In genomic region chr2:180499741-180500140, GRCm38 (mm10) we compare ENCODE assay signal across 10 mouse cellular contexts. TPM values are rescaled to one million over a fixed set of nuclear protein-coding genes. Genes with fewer than 3 reads are reported as not detected.
DNase-seq lines count a peak whose midpoint lies in the region; ATAC-seq and TF ChIP-seq lines count a peak whose summit lies in the region.
"Had no signal": no experiment of that assay in that cellular context is flagged by ENCODE, and none has a peak within 500 bp of the region (broad histone marks: within the 10 kb centered on the region; RNA-seq: fewer than 3 reads in every experiment).

Gene Ntsr1 (plus strand): TSS chr2:180499976.

- peaks cover 38% of the 10 kb centered on the region for H3K4me1 ChIP-seq in heart, embryonic 10.5 days
- no peaks in the 10 kb centered on the region for H3K4me1 ChIP-seq in ES-Bruce4 (ENCODE audit: control insufficient read depth, insufficient read depth, low read length)
- H3K4me1 ChIP-seq in forebrain, postnatal 0 days (ENCODE audit: insufficient read depth): peaks cover 24% of the 10 kb centered on the region
- H3K4me1 ChIP-seq in limb, embryonic 10.5 days: peaks cover 25% of the 10 kb centered on the region

- H3K4me3 ChIP-seq in heart, embryonic 10.5 days: peak within 1 kb of the TSS; percentile 53
- peak within 1 kb of the TSS; percentile 27; the same call in 1 of the 2 replicates for H3K4me3 ChIP-seq in ES-Bruce4 (ENCODE audit: low read depth, low read length)
- H3K4me3 ChIP-seq in forebrain, postnatal 0 days (ENCODE audit: low read depth, low read length): peak within 1 kb of the TSS; percentile 48
- peak within 1 kb of the TSS; percentile 47 for H3K4me3 ChIP-seq in limb, embryonic 10.5 days

- H3K27ac ChIP-seq in heart, embryonic 10.5 days: peak within 1 kb of the TSS; percentile 6; the same call in 1 of the 2 replicates
- H3K27ac ChIP-seq in ES-Bruce4 (ENCODE audit: insufficient read depth, low read length): no peak within 1 kb of the TSS
- peak within 1 kb of the TSS; percentile 57 for H3K27ac ChIP-seq in forebrain, postnatal 0 days (ENCODE audit: low read depth, low read length)
- H3K27ac ChIP-seq in limb, embryonic 10.5 days: no peak within 1 kb of the TSS

- H3K4me2 ChIP-seq in forebrain, postnatal 0 days (ENCODE audit: low read depth): peak within 1 kb of the TSS; percentile 77

- no peak for TF ChIP-seq CTCF in ES-Bruce4 (IDR thresholded peaks at IDR 0.05; ENCODE audit: low read depth, low read length)
- TF ChIP-seq CTCF in forebrain, postnatal 0 days (IDR thresholded peaks at IDR 0.05; ENCODE audit: low read depth): no peak

- peak; percentile 76 for ATAC-seq in forebrain, postnatal 0 days

- TF ChIP-seq POLR2A in ES-Bruce4 (IDR thresholded peaks at IDR 0.05; ENCODE audit: insufficient read depth, low read length): no peak

- no peaks in the 10 kb centered on the region for H3K36me3 ChIP-seq in heart, embryonic 10.5 days
- no peaks in the 10 kb centered on the region for H3K36me3 ChIP-seq in ES-Bruce4 (ENCODE audit: control insufficient read depth, insufficient read depth, low read length, poor library complexity, severe bottlenecking)
- no peaks in the 10 kb centered on the region for H3K36me3 ChIP-seq in forebrain, postnatal 0 days (ENCODE audit: insufficient read depth)
- no peaks in the 10 kb centered on the region for H3K36me3 ChIP-seq in limb, embryonic 10.5 days

- H3K9me3 ChIP-seq in heart, embryonic 10.5 days: no peaks in the 10 kb centered on the region
- no peaks in the 10 kb centered on the region for H3K9me3 ChIP-seq in ES-Bruce4 (replicated peaks; ENCODE audit: control insufficient read depth, insufficient read depth, low read length, poor library complexity, severe bottlenecking)
- H3K9me3 ChIP-seq in forebrain, postnatal 0 days (ENCODE audit: low read length): no peaks in the 10 kb centered on the region
- H3K9me3 ChIP-seq in limb, embryonic 10.5 days (replicated peaks): no peaks in the 10 kb centered on the region

- no peak for TF ChIP-seq EP300 in ES-Bruce4 (IDR thresholded peaks at IDR 0.05; ENCODE audit: insufficient read depth, low read depth, low read length)

- no peak within 1 kb of the TSS for H3K9ac ChIP-seq in ES-Bruce4 (ENCODE audit: low read depth, poor library complexity, severe bottlenecking)
- peak within 1 kb of the TSS; percentile 59 for H3K9ac ChIP-seq in forebrain, postnatal 0 days

- under 1% methylated on average over 30 of the region's 30 CpGs for WGBS in heart, embryonic 10.5 days
- under 1% methylated on average over 30 of the region's 30 CpGs for WGBS in forebrain, postnatal 0 days
- WGBS in limb, embryonic 10.5 days: under 1% methylated on average over 30 of the region's 30 CpGs

- H3K27me3 ChIP-seq in heart, embryonic 10.5 days (ENCODE audit: insufficient read depth, poor library complexity, severe bottlenecking): peaks cover 73% of the 10 kb centered on the region
- H3K27me3 ChIP-seq in ES-Bruce4 (ENCODE audit: control insufficient read depth, insufficient read depth, low read length, poor library complexity, severe bottlenecking): no peaks in the 10 kb centered on the region
- no peaks in the 10 kb centered on the region for H3K27me3 ChIP-seq in forebrain, postnatal 0 days (ENCODE audit: insufficient read depth, low read length)
- H3K27me3 ChIP-seq in limb, embryonic 10.5 days (ENCODE audit: low read depth, poor library complexity, severe bottlenecking): peaks cover 73% of the 10 kb centered on the region

- DNase-seq in heart, embryonic 10.5 days (ENCODE audit: low spot score): no peak
- no peak for DNase-seq in heart, adult 11 months
- DNase-seq in forebrain, postnatal 0 days: peak; percentile 73
- peak; percentile 42 for DNase-seq in limb, embryonic 10.5 days (ENCODE audit: low spot score)
- DNase-seq in right cerebral cortex, postnatal 14 days: peak; percentile 68
- no peak for DNase-seq in adrenal gland, postnatal 4 days (ENCODE audit: low spot score in 2 of 2)
- DNase-seq in urinary bladder, postnatal 36 days (ENCODE audit: low spot score in 2 of 2): no peak

RNA-seq across cellular contexts. Expression of gene Ntsr1, which starts in this region (rescaled TPM):
- polyA plus RNA-seq in heart, embryonic 10.5 days (2016; fragmentation: Nextera tagmentation; extraction: Ambion mirVana): 0.12 and 0.26 TPM in 2 replicates
- polyA plus RNA-seq in ES-Bruce4 (2011; ENCODE audit: insufficient read depth, insufficient read length, low read depth, missing spikeins): not detected in 2 replicates
- total RNA-seq in forebrain, postnatal 0 days (2014; rRNA removed): 19.8 and 35.8 TPM in 2 replicates
- polyA plus RNA-seq in forebrain, postnatal 0 days (2015; fragmentation: Nextera tagmentation; extraction: Ambion mirVana): 13.2 and 18.1 TPM in 2 replicates
- 0.11 and 0.28 TPM in 2 replicates for polyA plus RNA-seq in limb, embryonic 10.5 days (2016; fragmentation: Nextera tagmentation; extraction: Ambion mirVana)
- total RNA-seq in adrenal gland, postnatal 4 days (2021): under 1 TPM; 0.25 to 0.73 TPM
- total RNA-seq: CH12.LX had no signal
- polyA plus RNA-seq: spleen, adult 2 months had no signal

Comparison
In these comparisons a context has a peak if more than half of its experiments do, and no peak if none do; other contexts are left out.
1. RNA of gene Ntsr1 (total RNA-seq): 19.8 to 35.8 TPM in forebrain, postnatal 0 days; 0.25 to 0.73 TPM in adrenal gland, postnatal 4 days; every median in the first group is over 10 times any median in the second.
2. RNA of gene Ntsr1 (polyA plus RNA-seq): 13.2 to 18.1 TPM in forebrain, postnatal 0 days; 0.12 to 0.26 TPM in heart, embryonic 10.5 days, 0.11 to 0.28 TPM in limb, embryonic 10.5 days and not detected in ES-Bruce4; every median in the first group is over 10 times any median in the second.
3. Peak in DNase-seq and H3K4me3 ChIP-seq in limb, embryonic 10.5 days; RNA of the gene not detected or under 1 TPM.
4. DNase-seq: peak in forebrain, postnatal 0 days (single experiment) and right cerebral cortex, postnatal 14 days (single experiment); none in heart, embryonic 10.5 days (single experiment), heart, adult 11 months (single experiment), adrenal gland, postnatal 4 days (0 of 2) and urinary bladder, postnatal 36 days (0 of 2).
5. H3K27ac ChIP-seq: peak in heart, embryonic 10.5 days (single experiment) and forebrain, postnatal 0 days (single experiment); none in ES-Bruce4 (single experiment) and limb, embryonic 10.5 days (single experiment).
6. Peak in every context shown above with its lines, with median percentiles within 50 percentile points of each other: H3K4me3 ChIP-seq.